Mouse (Mus musculus) left cerebral cortex, postnatal 36 days (tissue): ENCODE results near the gene Slco2a1. TPM values are rescaled to one million over a fixed set of nuclear protein-coding genes. Genes with fewer than 3 reads are reported as not detected.

Source experiments
- DNase-seq, 2 experiments: peaks; one replicate each; pipeline ENCODE4 v3.0.0; 2021 to 2022; ENCODE audit warnings: low spot score in 2 of 2, mixed read lengths in 1 of 2
- intact Hi-C: fragments of 180-260 bp; cut with DNase I; formaldehyde crosslinking; loops from one replicate; pipeline ENCODE4 v1.15.1; 2025
- total RNA-seq, 2 experiments: library from RNA; stranded (reverse); gene quantifications; 2 replicates each; pipeline ENCODE4 v1.2.3; 2021

Slco2a1 gene
- total RNA-seq, 2 experiments from 2014 or later, result 0.63 to 0.76 TPM

DNA sequence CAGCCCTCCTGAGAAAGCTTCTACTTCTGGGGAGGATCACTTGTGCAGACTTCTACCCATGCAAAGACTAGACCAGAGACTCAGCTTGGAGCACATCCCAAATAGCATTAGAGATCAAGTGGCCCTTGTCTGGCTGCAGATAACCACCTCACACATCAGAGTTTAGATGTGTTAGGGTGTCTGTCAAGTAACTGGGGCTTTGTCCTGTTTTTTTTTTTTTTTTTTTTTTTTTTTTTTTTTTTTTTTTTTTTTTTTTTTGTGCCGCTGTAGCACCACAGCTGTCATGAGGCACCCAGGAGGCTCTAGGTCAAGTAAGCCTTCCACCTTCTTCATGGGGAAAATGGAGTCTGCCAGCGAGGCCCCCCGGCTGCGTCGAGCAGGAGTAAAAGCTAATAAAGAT is 42.7 kb downstream of the Slco2a1 start:
- intact Hi-C loops, result no loop called here

DNA sequence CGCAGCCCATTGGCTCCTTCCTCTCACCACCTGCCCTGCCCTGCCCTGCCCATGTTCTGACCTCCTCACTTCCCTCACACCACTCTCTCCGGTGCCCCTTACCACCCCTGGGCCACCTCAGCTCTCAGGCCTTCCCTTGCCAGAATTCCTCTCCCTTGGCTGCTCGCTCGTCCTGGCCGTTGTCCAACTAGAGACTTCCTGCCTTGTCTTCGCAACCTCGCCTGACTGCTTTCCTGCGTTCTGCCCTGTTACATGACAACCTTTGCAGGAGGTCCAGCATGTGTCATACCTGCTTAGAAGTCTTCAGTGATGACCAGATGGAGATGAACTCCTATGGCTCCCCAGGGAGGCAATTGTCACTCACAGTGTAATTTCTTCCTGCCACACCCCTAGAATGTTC is 43.7 kb downstream of the Slco2a1 start:
- DNase-seq, result no peak
- intact Hi-C loops, result no loop called here

More for the DNA sequence above, 42.7 kb downstream of the Slco2a1 start:
- no peak for DNase-seq

DNA sequence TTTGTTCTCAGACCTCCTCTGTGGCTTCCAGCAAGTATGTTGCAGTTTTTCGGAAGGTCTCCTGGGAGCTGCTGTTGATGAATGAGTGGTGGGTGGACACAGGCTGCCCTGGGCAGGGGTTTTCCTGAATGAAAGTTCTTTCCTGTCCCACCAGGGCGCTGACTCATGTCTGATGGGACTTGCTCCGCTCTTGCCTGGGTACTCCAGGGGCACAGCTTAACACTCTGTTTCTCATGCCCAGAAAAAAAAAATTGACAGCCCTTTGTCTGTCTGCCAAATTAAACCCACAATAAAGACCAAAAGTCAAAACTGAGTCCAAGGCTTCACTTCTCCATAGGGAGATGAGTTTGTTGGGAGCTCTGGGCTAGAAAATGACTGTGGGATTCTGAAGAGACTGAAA is 44.9 kb downstream of the Slco2a1 start:
- intact Hi-C loops, result no loop called here
- DNase-seq, result no peak

DNA sequence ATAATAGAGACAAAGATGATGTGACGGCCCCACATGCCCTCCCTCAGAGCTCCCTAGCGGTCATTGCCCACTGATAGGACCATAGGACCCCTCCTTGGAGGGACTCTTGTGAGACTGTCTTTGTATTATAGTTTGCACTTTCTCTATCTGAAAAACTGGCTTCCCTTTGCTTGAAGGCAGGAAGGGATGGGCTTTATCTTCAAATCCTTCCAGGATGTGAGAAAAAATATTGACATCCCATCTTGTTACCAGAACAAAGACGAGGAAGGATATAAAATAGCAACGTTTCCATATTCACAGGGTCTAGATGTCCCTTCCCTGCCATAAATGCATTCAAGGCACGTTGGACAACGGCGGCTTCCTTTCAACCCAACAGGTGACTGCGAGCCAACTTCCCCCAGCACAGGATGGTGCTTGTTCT is 48.5 kb downstream of the Slco2a1 start:
- intact Hi-C loops, result no loop called here
- no peak for DNase-seq

DNA sequence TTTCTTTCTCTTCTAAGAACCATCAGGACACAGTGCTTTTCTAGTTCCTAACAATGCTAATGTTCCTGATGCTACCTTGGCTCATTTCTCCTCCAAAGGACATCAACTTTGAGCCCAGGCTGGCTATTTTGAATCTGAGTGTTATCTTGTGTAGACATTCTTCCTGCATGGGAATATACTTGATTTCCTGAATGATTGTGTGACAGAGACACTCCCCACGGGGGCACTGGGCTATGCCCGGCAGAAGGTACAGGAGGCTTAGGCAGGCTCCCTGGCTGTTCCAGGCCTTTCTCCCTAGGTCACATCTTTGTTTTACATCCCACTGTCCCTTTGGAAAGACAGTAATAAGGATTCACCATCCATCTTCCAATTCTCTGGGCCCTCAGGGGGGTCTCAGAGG is 49.8 kb downstream of the Slco2a1 start:
- DNase-seq, result no peak
- intact Hi-C loops, result no loop called here

DNA sequence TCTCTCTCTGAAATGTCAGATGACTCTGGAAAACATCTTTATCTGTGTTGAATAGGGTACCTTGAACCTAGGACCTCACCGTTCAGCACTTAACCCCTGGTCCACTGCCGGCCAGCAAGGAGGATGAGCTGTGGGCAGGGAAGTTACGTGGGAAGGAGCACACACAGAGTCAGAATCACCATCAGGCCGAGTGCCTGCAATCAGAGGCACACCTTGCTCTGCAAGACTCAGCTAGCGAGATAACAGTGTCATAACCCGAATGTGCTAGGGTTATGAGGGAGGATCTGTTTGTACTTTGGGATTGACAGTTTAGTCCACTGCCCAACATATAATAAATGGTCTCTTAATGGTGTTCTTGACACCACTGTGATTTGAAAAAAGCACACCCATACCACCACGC is 50.2 kb downstream of the Slco2a1 start:
- intact Hi-C loops, result no loop called here
- DNase-seq, result no peak

DNA sequence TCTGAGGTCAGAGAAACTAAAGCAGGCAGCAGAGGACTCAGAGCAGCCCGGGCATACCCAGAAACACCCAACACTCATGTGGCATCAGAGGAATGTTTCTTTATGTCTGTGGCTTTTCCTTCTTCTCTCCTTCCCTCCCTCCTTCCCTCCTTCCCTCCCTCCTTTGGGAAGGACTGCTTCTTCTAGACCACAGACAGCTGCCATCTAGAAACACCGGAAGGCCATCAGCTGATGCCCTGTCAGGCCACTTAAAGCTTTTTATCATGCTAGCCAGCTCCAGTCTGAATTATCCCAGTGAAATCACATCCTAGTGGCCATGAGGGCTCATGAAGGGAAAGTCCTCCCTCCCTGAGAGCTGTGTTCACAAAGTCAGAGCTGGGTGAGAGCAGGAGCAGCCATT is 52.1 kb downstream of the Slco2a1 start:
- intact Hi-C loops, result no loop called here
- no peak for DNase-seq

DNA sequence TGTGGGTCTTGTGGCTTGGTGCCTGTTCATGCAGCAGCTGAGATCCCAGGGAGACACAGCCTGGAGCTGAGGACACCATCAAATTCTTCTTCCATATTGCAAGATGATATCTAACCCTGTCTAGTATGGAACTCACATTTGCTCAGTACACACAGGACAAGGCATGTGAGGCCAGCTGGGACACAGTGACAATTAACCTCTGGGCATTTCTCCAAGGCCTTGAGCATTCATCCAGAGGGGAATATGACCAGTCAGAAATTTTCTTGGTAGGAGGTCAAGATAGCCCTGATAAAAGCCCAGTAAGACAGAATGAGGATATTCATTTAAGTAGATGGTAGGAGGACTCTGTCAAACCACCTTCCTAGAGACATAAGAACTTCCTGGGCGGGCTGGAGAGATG is 56.9 kb downstream of the Slco2a1 start:
- intact Hi-C loops, result no loop called here
- no peak for DNase-seq

DNA sequence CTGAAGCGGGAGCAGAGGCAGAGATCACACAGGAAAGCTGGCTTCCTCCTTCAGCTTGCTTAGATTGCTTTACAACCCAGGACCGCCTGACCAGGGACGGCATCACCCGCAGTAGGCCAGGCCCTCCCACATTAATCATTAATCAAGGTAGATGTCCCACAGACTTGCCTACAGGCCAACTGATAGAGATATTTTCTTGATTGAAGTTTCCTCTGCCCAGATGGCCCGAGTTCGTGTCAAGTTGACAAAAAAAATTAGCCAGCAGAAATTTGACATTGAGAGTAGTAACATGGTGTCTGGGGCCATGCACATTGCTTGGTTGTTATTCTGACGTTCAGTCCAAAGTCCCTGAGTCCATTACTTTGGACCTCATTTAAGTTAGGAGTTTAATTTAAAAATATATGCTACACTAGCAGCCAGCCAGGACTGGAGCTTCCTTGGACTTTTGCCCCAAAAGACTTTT is 60.6 kb downstream of the Slco2a1 start:
- intact Hi-C loops, result no loop called here
- no peak for DNase-seq

DNA sequence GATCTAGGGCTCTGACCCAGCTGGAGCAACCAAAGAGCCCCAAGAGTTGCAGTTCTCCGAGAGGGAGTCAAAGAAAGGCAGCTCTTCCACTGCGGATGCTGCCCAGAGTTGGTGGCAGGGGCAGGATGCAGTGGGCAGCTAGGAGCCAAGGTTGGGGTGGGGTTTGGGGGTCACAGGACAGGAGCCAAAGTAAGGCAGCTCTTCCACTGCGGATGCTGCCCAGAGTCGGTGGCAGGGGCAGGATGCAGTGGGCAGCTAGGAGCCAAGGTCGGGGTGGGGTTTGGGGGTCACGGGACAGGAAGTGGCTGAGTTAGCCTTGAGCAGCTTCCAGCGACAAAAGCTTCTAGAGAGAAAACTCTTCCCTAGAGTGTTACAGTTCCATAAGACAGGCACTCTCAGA is 65.3 kb downstream of the Slco2a1 start:
- intact Hi-C loops, result no loop called here
- DNase-seq, result no peak

DNA sequence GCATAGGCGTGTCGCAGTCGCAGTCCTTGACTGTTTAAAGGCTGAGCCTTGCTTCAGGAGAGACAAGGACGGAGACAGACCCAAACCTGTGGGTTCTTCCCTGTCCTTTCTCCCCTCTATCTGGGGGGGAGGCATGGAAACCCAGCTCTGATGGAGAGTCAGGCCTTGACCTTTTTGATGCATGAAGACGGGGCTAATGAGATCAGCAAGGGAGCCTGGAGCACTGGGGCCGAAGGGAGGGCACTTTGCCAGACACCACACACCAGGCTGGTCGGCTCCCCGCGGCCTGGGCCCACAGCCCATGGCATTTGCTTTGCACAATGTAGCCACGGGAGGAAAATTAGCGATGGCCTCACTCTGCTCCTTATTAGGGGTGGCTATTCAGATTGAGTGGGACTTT is 66.5 kb downstream of the Slco2a1 start:
- no peak for DNase-seq
- intact Hi-C loops, result no loop called here

DNA sequence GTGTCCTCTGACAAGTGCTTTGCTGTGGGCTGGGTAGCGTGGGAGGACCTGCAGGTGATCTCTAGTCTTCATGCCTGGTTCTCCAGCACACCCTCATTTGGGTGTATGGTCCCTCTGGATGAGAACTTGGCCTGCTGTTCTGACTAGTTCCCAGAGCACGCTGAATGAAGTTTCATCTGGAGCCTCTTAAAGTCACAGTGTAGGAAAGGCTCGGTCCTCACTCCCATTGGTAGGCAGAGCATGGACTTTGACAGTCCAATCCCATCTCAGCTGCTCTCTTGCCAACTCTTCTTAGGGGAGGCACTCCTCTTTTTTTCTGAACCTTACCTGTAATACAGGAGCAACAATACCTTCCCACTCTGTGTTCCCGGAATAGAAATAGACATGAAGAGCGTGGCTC is 67.7 kb downstream of the Slco2a1 start:
- intact Hi-C loops, result no loop called here
- no peak for DNase-seq

DNA sequence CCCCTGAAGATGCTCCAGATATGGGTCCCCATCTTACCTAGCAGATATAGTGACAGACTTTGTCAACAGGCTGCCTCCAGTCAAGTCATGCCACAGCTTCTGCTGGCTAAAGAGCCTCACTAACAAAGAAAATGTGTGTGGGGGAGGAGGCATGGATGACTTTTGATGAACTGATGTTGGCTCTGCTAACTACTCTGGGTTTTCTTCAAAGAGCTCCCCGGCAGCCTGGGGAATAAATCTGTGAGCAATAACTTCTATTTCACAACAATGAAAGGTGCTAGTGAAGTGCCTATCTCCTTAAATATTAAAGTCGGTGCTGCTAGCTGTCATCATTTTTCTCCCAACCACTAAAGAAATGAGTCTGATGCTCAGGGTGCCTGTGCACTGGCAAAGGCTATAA is 72.0 kb downstream of the Slco2a1 start:
- DNase-seq, result no peak
- intact Hi-C loops, result no loop called here

DNA sequence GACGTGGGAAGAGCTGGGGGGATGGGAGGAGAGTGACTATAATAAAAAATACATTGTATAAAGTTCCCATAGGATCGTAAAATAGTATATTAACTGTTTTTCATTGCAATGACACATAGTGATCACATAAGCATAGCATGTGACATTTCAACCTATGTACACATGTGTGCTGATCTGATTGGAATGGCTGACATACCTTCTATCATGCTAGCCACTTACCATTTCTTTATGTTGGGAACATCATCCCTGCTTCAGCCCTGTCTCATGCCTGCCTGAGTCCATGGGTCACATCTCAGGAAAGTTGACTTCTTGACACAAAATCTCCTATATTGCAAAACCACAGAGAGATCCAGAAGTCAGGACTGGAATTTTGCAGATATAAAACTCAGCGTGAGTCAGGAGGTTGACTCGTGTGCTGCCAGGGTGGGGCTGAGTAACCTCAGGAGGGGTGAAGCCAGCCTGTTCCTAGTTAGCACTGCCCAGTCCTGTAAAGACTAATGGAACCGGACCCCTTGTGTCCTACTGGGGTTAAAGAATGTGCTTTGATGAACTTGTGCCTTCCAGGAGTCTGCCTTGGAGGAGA is 73.0 kb downstream of the Slco2a1 start:
- no peak for DNase-seq
- intact Hi-C loops, result no loop called here

DNA sequence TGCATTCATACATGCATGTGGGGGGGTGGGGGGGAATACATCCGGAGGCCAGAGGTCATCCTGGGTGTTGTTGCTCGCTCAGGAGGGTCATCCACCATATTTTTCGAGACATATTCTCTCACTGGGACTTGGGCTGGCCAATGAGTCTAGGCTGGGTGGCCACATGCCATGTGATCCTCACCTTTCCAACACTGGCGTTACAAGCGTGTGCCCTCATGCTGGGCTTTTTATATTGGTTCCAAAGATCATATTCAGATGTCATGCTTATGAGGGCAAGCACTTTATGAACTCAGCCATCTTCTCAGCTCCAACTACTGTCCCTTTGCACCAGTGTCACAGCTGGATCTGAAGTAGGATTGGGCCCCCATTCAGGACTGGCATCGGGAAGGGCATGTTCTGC is 75.1 kb downstream of the Slco2a1 start:
- no peak for DNase-seq
- intact Hi-C loops, result no loop called here

DNA sequence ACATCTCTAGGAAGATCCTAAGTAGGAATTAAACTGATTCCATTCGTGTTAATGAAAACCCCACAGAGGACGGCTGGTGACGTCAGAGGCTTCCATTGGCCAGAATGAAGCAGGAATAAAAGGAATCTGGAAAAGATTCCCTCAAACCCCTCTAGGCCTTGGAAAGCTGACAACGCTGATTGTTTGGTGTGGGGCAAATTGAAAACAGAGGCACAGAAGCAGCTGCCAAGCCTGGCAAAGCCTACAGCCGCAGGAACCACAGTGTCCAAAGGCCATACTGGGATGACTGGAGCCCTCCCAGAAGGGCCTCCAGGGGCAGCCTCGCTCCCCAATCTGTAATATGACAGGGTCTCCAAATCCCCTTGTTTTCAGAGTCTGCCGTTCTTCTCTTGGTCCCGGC is 78.3 kb downstream of the Slco2a1 start:
- intact Hi-C loops, result no loop called here

DNA sequence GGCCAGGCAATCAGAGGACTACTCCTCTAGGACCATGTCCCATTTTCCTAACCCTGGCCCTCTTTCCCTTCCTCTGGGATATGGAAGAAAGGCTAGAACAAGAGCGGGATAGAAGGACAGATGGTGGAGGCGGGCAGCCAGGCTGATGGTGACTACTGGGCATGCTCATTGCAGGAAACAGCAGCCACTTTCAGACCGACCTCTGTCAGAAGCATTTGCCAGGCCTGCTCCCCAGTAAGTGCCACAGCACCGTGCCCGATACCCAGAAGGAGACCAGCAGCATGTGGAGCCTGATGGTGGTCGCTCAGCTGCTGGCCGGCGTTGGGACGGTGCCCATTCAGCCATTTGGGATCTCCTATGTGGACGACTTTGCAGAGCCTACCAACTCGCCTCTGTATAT is 79.1 kb downstream of the Slco2a1 start:
- no peak for DNase-seq
- intact Hi-C loops, result no loop called here

More for the DNA sequence above, 78.3 kb downstream of the Slco2a1 start:
- no peak for DNase-seq

DNA sequence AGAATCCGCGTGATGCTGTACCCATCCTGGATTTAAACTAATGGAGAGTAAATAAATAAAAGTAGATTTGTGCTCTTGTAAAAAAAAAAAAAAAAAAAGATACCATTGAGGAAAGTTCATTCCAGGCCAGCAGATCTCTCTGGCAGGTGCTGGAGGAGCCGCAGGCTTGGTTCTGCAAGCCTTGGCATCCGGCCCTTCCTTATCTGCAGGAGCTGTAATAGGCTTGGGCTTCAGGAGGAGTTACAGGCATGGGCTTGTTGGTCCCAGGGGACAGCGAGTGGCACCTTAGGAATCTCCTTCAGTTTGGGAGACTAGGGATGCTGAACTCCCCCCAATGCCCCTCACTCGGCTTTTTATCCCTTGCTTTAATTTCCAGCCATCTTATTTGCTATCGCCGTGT is 80.3 kb downstream of the Slco2a1 start:
- intact Hi-C loops, result no loop called here
- no peak for DNase-seq

DNA sequence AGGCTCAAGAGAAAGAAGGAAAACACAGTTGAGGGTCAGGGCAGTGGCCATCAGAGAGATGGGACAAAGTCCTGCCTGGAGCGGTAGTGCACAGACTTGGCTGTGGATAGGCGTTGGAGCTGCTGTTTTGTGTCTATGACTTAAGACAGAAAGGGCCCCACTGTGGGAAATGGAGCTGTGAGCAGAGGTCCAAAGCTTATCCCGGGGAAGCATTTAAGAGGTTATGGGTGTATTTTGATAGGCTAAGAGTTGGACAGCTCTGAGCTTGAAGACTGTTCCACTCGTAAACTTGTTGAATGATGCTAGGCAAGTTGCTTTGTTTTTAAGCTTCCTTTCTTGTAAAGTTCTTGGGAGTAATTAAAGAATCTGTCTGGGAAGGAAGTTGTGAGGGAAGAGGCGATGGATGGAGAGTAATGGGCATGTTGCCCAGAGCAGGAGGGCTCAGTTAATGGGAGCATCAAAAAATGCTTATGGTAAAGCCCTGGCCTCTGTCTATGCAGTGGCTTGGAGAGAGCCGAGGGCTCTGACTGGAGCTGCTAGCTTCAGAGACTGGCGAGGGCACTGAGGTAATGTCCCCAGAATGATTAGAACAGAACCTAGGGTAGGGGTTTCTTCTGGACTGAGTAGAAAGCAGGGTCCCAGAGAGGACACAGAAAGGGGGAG is 83.2 kb downstream of the Slco2a1 start:
- intact Hi-C loops, result no loop called here
- DNase-seq, result no peak

DNA sequence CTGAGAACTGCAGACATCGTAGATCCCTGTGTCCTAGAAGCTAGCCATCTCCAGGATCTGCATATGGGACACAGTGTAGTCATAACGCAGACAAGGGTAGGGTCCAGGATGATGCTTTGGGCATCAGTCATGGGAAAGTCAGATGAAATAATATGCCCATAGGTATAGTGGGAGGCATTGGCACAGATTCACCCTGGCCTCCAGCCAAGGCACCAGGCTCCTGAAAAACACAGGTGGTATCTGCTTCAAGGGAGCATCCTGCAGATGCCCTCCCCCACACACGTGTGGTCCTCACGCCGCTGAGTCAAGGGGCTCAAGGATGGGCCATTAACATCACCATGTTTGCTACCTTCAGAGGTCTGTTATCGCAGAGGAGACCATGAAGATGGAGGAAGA is 83.7 kb downstream of the Slco2a1 start:
- intact Hi-C loops, result no loop called here
- no peak for DNase-seq

DNA sequence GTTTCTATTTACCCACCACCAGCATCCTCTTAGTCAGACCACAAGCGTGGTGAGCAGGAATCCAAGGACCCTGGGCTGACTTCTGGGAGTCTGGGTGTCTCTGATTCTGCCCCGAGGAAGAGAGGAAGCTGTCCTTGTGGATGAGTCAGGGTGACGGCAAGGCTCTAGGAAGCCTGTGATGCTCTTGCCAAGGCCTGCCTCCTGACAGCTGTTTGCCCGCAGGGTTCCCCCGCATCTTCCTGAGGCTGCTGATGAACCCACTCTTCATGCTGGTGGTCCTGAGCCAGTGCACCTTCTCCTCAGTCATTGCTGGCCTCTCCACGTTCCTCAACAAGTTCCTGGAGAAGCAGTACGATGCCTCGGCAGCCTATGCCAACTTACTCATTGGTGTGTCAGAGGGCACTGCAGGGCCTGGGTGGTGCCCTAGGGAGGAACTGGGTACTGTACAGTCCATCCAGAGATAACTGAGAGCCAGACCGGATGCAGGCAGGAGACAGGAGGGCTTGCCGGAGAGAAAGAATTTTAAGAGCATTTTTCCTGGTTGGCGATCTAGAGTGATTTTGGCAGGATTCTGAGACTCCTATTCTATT is 84.5 kb downstream of the Slco2a1 start:
- intact Hi-C loops, result no loop called here

More for the DNA sequence above, 84.5 kb downstream of the Slco2a1 start:
- DNase-seq, result no peak
